Mouse (Mus musculus): ENCODE measurements around the gene Vmn2r40. TPM values are rescaled to one million over a fixed set of nuclear protein-coding genes. Genes with fewer than 3 reads are reported as not detected.
"Not testable (repeated sequence)": the region's sequence is repeated elsewhere in the genome, so short reads cannot be mapped to it uniquely, and the experiment has no call there.

Vmn2r40 gene
- not detected for total RNA-seq (2021)
- long read RNA-seq, experiment 1: 0 reads
- long read RNA-seq, experiment 2: 0 reads

- DNase-seq (ENCODE audit: low spot score in 2 of 2): not testable (repeated sequence)
Measured at GRCm38 (mm10) chr7:8931335-8931734, at the start of gene Vmn2r40. Vmn2r40 (minus strand) TSS chr7:8931435.

Other genes starting within 250 kb of the Vmn2r40 start
- not detected for gene Vmn2r39, start 99.4 kb upstream of the Vmn2r40 start, total RNA-seq (2021)
- not detected for gene Vmn2r38, start 166.4 kb upstream of the Vmn2r40 start, total RNA-seq (2021)